Comparison of ENCODE assay signal across 23 mouse cellular contexts in the genomic region with DNA sequence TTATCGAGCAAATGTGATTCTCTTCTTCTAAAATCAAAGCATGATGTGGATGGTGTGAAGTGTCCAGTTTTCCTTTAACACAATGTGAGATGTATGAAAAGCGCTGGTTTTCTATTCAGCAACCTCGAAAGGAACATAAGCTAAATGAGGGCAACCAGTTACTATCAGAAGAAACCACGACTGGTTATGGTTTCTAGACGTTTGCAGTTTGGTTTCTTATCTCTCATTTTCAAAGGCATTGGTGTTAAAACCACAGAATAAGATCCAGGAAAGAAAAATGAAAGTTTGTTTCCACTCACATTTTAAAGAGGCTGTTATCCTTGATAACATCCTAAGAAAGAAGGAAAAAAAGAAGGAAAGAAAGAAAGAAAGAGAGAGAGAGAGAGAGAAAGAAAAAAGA. TPM values are rescaled to one million over a fixed set of nuclear protein-coding genes. Genes with fewer than 3 reads are reported as not detected.
DNase-seq lines count a peak whose midpoint lies in the region; ATAC-seq and TF ChIP-seq lines count a peak whose summit lies in the region.
"Had no signal": no experiment of that assay in that cellular context is flagged by ENCODE, and none has a peak within 500 bp of the region (broad histone marks: within the 10 kb centered on the region; RNA-seq: fewer than 3 reads in every experiment).

No protein-coding gene starts in this region.

- TF ChIP-seq RAD21 in MEL (IDR thresholded peaks at IDR 0.05; ENCODE audit: low read depth, low read length): no peak

- H3K9ac ChIP-seq in MEL (ENCODE audit: control insufficient read depth, low read depth, low read length, poor library complexity, severe bottlenecking): 0 out of 2 replicates have a peak overlapping the region, but pooled peaks have one; percentile 0
- no peak overlapping the region for H3K9ac ChIP-seq in liver, embryonic 15.5 days
- no peak overlapping the region for H3K9ac ChIP-seq in hindbrain, embryonic 11.5 days (ENCODE audit: low read depth, low read length)
- H3K9ac ChIP-seq: embryonic facial prominence, embryonic 13.5 days; forebrain, embryonic 12.5 days; heart, embryonic 15.5 days; hindbrain, embryonic 12.5 days had no signal

- H3K4me1 ChIP-seq in MEL (ENCODE audit: control insufficient read depth in 1 of 2, insufficient read depth in 2 of 2, low read length in 2 of 2): peaks cover 15 to 20% of the 10 kb centered on the region in 2 experiments
- peaks cover 2% of the 10 kb centered on the region; the same call in 1 of the 2 replicates for H3K4me1 ChIP-seq in liver, embryonic 15.5 days (replicated peaks)
- no peaks in the 10 kb centered on the region for H3K4me1 ChIP-seq in hindbrain, embryonic 11.5 days (replicated peaks; ENCODE audit: control insufficient read depth, insufficient read depth, low read length)
- H3K4me1 ChIP-seq: embryonic facial prominence, embryonic 13.5 days; forebrain, embryonic 12.5 days; heart, embryonic 15.5 days; hindbrain, embryonic 12.5 days had no signal

- peak; percentile 77 for DNase-seq in MEL (ENCODE audit: low read depth, low spot score)
- DNase-seq in urinary bladder, postnatal 14 days (ENCODE audit: low spot score): no peak
- DNase-seq in hindbrain, embryonic 11.5 days (ENCODE audit: low spot score): no peak
- DNase-seq in cerebellum, postnatal 36 days: no peak
- DNase-seq in frontal cortex, postnatal 14 days (ENCODE audit: low spot score in 2 of 2): no peak
- DNase-seq: adrenal gland, adult 8-10 months; adrenal gland, postnatal 36 days; B cell, adult 2 months; cerebellum, adult 11 months; cerebellum, adult 8-10 months; cerebellum, postnatal 14 days; gastrocnemius, postnatal 14 days; heart, adult 2 months; heart, postnatal 14 days had no signal

- peak; percentile 50; the same call in 1 of the 2 replicates for ATAC-seq in common myeloid progenitor, adult 5-6 weeks (replicated peaks; ENCODE audit: low read depth, poor library complexity, severe bottlenecking)
- no peak for ATAC-seq in liver, embryonic 15.5 days (ENCODE audit: insufficient read depth)
- no peak for ATAC-seq in hindbrain, embryonic 11.5 days (ENCODE audit: low FRiP score)
- ATAC-seq: forebrain, embryonic 16.5 days; hindbrain, embryonic 16.5 days had no signal

- no peaks in the 10 kb centered on the region for H3K79me2 ChIP-seq in MEL (ENCODE audit: control insufficient read depth, insufficient read depth, low read length, poor library complexity)

- no peaks in the 10 kb centered on the region for H3K9me3 ChIP-seq in MEL (replicated peaks; ENCODE audit: insufficient read depth, low read length)
- no peaks in the 10 kb centered on the region for H3K9me3 ChIP-seq in liver, embryonic 15.5 days (replicated peaks)
- H3K9me3 ChIP-seq in hindbrain, embryonic 11.5 days (ENCODE audit: control insufficient read depth, low read length): no peaks in the 10 kb centered on the region
- H3K9me3 ChIP-seq: embryonic facial prominence, embryonic 13.5 days; forebrain, embryonic 12.5 days; heart, embryonic 15.5 days; hindbrain, embryonic 12.5 days had no signal

- peak overlapping the region; percentile 20 for H3K4me2 ChIP-seq in liver, embryonic 15.5 days
- H3K4me2 ChIP-seq in hindbrain, embryonic 11.5 days (replicated peaks; ENCODE audit: low read depth, low read length): no peak overlapping the region
- H3K4me2 ChIP-seq: embryonic facial prominence, embryonic 13.5 days; forebrain, embryonic 12.5 days; heart, embryonic 11.5 days; heart, embryonic 15.5 days; hindbrain, embryonic 12.5 days had no signal

- peak overlapping the region; percentile 39 for H3K27ac ChIP-seq in MEL (ENCODE audit: control insufficient read depth, low read depth, low read length)
- H3K27ac ChIP-seq in liver, embryonic 15.5 days (replicated peaks): no peak overlapping the region
- H3K27ac ChIP-seq in hindbrain, embryonic 11.5 days (ENCODE audit: low read depth, low read length): no peak overlapping the region
- H3K27ac ChIP-seq: embryonic facial prominence, embryonic 13.5 days; forebrain, embryonic 12.5 days; heart, adult 2 months; heart, embryonic 15.5 days; hindbrain, embryonic 12.5 days had no signal

- no peak for TF ChIP-seq POLR2A in MEL (IDR thresholded peaks at IDR 0.05; ENCODE audit: control insufficient read depth in 1 of 2, insufficient read depth in 1 of 2, low read depth in 1 of 2, low read length in 2 of 2, poor library complexity in 1 of 2)

- no peak for TF ChIP-seq CTCF in MEL (IDR thresholded peaks at IDR 0.05 in 2 of 3, conservative IDR thresholded peaks at IDR 0.05 in 1 of 3; ENCODE audit: control insufficient read depth in 1 of 3, insufficient read depth in 1 of 3, low read depth in 2 of 3, low read length in 3 of 3, poor library complexity in 1 of 3, severe bottlenecking in 1 of 3)

- 28% methylated on average over 5 of the region's 5 CpGs for WGBS in liver, embryonic 15.5 days (ENCODE audit: insufficient replicate concordance)
- WGBS in hindbrain, embryonic 11.5 days: 76% methylated on average over 5 of the region's 5 CpGs

- H3K4me3 ChIP-seq in MEL (ENCODE audit: control insufficient read depth in 1 of 2, insufficient read depth in 1 of 2, low read depth in 2 of 2, low read length in 2 of 2): peak overlapping the region in 1 of 2 experiments; percentile 12; a peak in 2 of 4 replicates
- no peak overlapping the region for H3K4me3 ChIP-seq in liver, embryonic 15.5 days (replicated peaks)
- H3K4me3 ChIP-seq in hindbrain, embryonic 11.5 days (ENCODE audit: low read depth, low read length): no peak overlapping the region
- H3K4me3 ChIP-seq: embryonic facial prominence, embryonic 13.5 days; forebrain, embryonic 12.5 days; heart, adult 2 months; heart, embryonic 15.5 days; hindbrain, embryonic 12.5 days had no signal

- peak; percentile 97 for TF ChIP-seq EP300 in MEL (IDR thresholded peaks at IDR 0.05; ENCODE audit: low read depth in 1 of 2, low read length in 2 of 2)

- H3K36me3 ChIP-seq in MEL (ENCODE audit: control insufficient read depth in 1 of 2, insufficient read depth in 2 of 2, low read length in 2 of 2): peaks cover 0 to 40% of the 10 kb centered on the region in 2 experiments; a peak in 2 of 4 replicates
- H3K36me3 ChIP-seq in liver, embryonic 15.5 days (replicated peaks): no peaks in the 10 kb centered on the region
- no peaks in the 10 kb centered on the region for H3K36me3 ChIP-seq in hindbrain, embryonic 11.5 days (ENCODE audit: control insufficient read depth, insufficient read depth, low read length)
- H3K36me3 ChIP-seq: embryonic facial prominence, embryonic 13.5 days; forebrain, embryonic 12.5 days; heart, embryonic 15.5 days; hindbrain, embryonic 12.5 days had no signal

- H3K27me3 ChIP-seq in MEL (ENCODE audit: control insufficient read depth in 1 of 2, insufficient read depth in 2 of 2, low read length in 2 of 2): no peaks in the 10 kb centered on the region
- H3K27me3 ChIP-seq in liver, embryonic 15.5 days: no peaks in the 10 kb centered on the region
- H3K27me3 ChIP-seq in hindbrain, embryonic 11.5 days (ENCODE audit: control insufficient read depth, insufficient read depth, low read length): peaks cover 2% of the 10 kb centered on the region; the same call in 1 of the 2 replicates
- H3K27me3 ChIP-seq: heart, embryonic 15.5 days had no signal

TF ChIP-seq in MEL, 35 proteins besides CTCF, POLR2A, EP300 and RAD21 (continues in another document):
- TF ChIP-seq MAX (IDR thresholded peaks at IDR 0.05; ENCODE audit: low read length) (no peak), RCOR1 (IDR thresholded peaks at IDR 0.05; ENCODE audit: low read depth, low read length) (peak; percentile 93), MXI1 (IDR thresholded peaks at IDR 0.05; ENCODE audit: low read depth, low read length) (no peak), ETS1 (IDR thresholded peaks at IDR 0.05; ENCODE audit: low read depth, low read length) (peak; percentile 83), JUND (IDR thresholded peaks at IDR 0.05; ENCODE audit: low read depth, low read length) (no peak), ZKSCAN1 (IDR thresholded peaks at IDR 0.05; ENCODE audit: low read depth, low read length) (no peak), MAFK (IDR thresholded peaks at IDR 0.05; ENCODE audit: borderline replicate concordance, low read depth, low read length) (peak; percentile 63; the same call in 1 of the 2 replicates), ZMIZ1 (IDR thresholded peaks at IDR 0.05; ENCODE audit: low read depth, low read length) (no peak), TAL1 (IDR thresholded peaks at IDR 0.05; ENCODE audit: low read length) (peak; percentile 69), SMC3 (IDR thresholded peaks at IDR 0.05; ENCODE audit: low read depth, low read length) (no peak), ELF1 (IDR thresholded peaks at IDR 0.05; ENCODE audit: low read depth, low read length) (no peak), USF1 (IDR thresholded peaks at IDR 0.05; ENCODE audit: low read depth, low read length) (no peak), GATA1 (IDR thresholded peaks at IDR 0.05; ENCODE audit: low read depth, low read length) (peak; percentile 91), NELFE (IDR thresholded peaks at IDR 0.05; ENCODE audit: low read depth, low read length) (no peak), MYB (IDR thresholded peaks at IDR 0.05; ENCODE audit: low read depth, low read length) (peak; percentile 75), NRF1 (IDR thresholded peaks at IDR 0.05; ENCODE audit: insufficient read depth, low read depth, low read length, poor library complexity, severe bottlenecking) (no peak), SIN3A (IDR thresholded peaks at IDR 0.05; ENCODE audit: low read length) (peak; percentile 78), MYC (IDR thresholded peaks at IDR 0.05; ENCODE audit: low read depth, low read length) (0 out of 2 replicates have a peak, but pooled peaks have one; percentile 39), TCF12 (IDR thresholded peaks at IDR 0.05; ENCODE audit: low read depth, low read length) (peak; percentile 94), MEF2A (IDR thresholded peaks at IDR 0.05; ENCODE audit: extremely low read depth, insufficient replicate concordance, low read depth, low read length, poor library complexity, severe bottlenecking) (no peak), BHLHE40 (IDR thresholded peaks at IDR 0.05; ENCODE audit: borderline replicate concordance, low read depth, low read length) (no peak), USF2 (IDR thresholded peaks at IDR 0.05; ENCODE audit: borderline replicate concordance in 1 of 2, insufficient read depth in 1 of 2, low read depth in 1 of 2, low read length in 2 of 2) (no peak), ZC3H11A (IDR thresholded peaks at IDR 0.05; ENCODE audit: low read depth, low read length) (no peak), MAZ (IDR thresholded peaks at IDR 0.05; ENCODE audit: low read depth, low read length) (no peak)

RNA-seq across cellular contexts. Expression of gene Phka2, which starts 5.5 kb away (rescaled TPM):
- total RNA-seq in MEL (2012; rRNA removed): 16.6 and 20.7 TPM in 2 replicates
- polyA plus RNA-seq in MEL (2012; ENCODE audit: insufficient read depth in 1 of 2, insufficient read length in 2 of 2, low read depth in 1 of 2, low replicate concordance in 2 of 2, missing spikeins in 1 of 2): 10 to 100 TPM in 1 of 2 experiments, not detected in 1; 31.0 TPM
- 48.4 and 51.5 TPM in 2 replicates for total RNA-seq in common myeloid progenitor, adult 5-6 weeks (2017)
- polyA plus RNA-seq in liver, embryonic 15.5 days (2015; fragmentation: Nextera tagmentation; extraction: Ambion mirVana): 9.4 and 10.8 TPM in 2 replicates
- polyA plus RNA-seq in hindbrain, embryonic 11.5 days (2014; fragmentation: Nextera tagmentation; extraction: Ambion mirVana): 17.8 and 19.3 TPM in 2 replicates
